ENCODE assay signal across 7 mouse cellular contexts in the genomic region with DNA sequence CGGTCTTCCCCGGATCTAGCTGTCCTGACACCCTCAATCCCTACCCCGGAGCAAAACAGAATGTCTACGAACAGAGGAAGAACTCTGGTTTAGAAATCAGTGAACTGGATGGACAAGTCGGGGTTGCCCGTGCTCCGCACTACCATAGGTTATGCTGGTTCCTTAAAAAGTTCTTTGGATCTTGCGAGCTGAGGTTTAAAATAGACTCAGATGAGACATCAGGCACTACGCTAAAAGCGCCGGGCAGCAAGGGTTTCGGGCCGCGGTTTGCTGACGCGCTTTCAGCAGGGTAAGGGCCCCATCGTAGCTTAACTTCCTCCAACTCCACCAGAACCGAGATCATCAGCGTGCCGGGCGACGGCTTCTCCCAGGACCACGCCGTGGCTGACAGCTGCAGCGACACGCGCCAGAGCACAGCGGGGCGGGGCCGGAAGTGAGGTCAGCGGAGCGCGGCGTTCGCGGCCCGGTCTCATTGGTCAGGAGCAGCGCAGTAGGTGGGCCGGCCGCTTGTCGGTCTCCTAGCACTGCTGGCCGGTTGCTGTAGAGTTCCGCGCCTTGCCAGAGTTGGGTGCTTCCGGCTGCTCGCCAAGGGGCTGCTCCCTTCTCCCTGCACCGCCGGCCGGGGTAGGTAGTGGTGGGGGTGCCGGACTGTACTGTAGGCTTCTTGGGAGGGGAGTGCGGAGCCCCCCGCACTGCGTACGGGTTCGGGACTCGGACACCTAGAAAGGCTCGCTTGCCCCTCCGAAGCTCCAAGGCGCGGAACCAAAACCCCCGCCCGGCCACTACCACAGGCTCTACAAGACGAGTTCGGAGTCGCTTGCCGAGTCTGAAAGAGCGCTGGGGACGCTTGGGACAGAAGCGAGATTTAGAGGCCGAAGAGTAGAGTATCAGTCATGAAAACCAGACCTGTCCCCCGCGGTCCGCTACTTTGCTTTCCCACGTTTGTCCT. TPM values are rescaled to one million over a fixed set of nuclear protein-coding genes. Genes with fewer than 3 reads are reported as not detected.
DNase-seq lines count a peak whose midpoint lies in the region; ATAC-seq lines count a peak whose summit lies in the region.

A gene (plus strand): TSS at position 497 of the 949 bp plus-strand sequence.

- peak within 1 kb of the TSS; percentile 95 for H3K4me2 ChIP-seq in intestine, embryonic 16.5 days (ENCODE audit: low read depth, low read length)
- H3K4me2 ChIP-seq in midbrain, embryonic 11.5 days = peak within 1 kb of the TSS; percentile 92

- ATAC-seq in intestine, embryonic 16.5 days = peak; percentile 100
- peak; percentile 99 for ATAC-seq in midbrain, embryonic 11.5 days (ENCODE audit: low FRiP score)

- WGBS in intestine, embryonic 16.5 days = under 1% methylated on average over 74 of the region's 74 CpGs
- 1% methylated on average over 73 of the region's 74 CpGs for WGBS in midbrain, embryonic 11.5 days

- intact Hi-C loops in left cerebral cortex, postnatal 36 days (cut with DNase I) = no loop called here

- H3K9me3 ChIP-seq in intestine, embryonic 16.5 days (ENCODE audit: control insufficient read depth, low read length) = no peaks in the 10 kb centered on the region
- no peaks in the 10 kb centered on the region for H3K9me3 ChIP-seq in midbrain, embryonic 11.5 days (ENCODE audit: control insufficient read depth, low read length)

- H3K27ac ChIP-seq in intestine, embryonic 16.5 days (ENCODE audit: low read length) = peak within 1 kb of the TSS; percentile 68
- peak within 1 kb of the TSS; percentile 45; the same call in 1 of the 2 replicates for H3K27ac ChIP-seq in midbrain, embryonic 11.5 days (ENCODE audit: low read depth, low read length)

- H3K27me3 ChIP-seq in intestine, embryonic 16.5 days (replicated peaks; ENCODE audit: control insufficient read depth, insufficient read depth, low read length) = peaks cover 13% of the 10 kb centered on the region
- H3K27me3 ChIP-seq in midbrain, embryonic 11.5 days (ENCODE audit: control insufficient read depth, insufficient read depth, low read length) = no peaks in the 10 kb centered on the region

- peak; percentile 98 for DNase-seq in adrenal gland, adult 2 months
- peak; percentile 88 for DNase-seq in embryo, embryonic 11.5 days (ENCODE audit: low read depth, low spot score)
- DNase-seq in gastrocnemius, postnatal 4 days (ENCODE audit: low spot score in 2 of 2) = peak; percentile 97 to 98
- peak; percentile 96 to 97 for DNase-seq in left cerebral cortex, postnatal 36 days (ENCODE audit: low spot score in 2 of 2)
- DNase-seq in midbrain, embryonic 11.5 days (ENCODE audit: low spot score, missing footprints) = peak; percentile 100
- DNase-seq in skeletal muscle tissue, adult 2 months (ENCODE audit: low read depth, low spot score) = peak; percentile 92

- H3K36me3 ChIP-seq in intestine, embryonic 16.5 days (ENCODE audit: control insufficient read depth, insufficient read depth, low read length) = no peaks in the 10 kb centered on the region
- no peaks in the 10 kb centered on the region for H3K36me3 ChIP-seq in midbrain, embryonic 11.5 days (ENCODE audit: control insufficient read depth, insufficient read depth, low read length)

- H3K9ac ChIP-seq in intestine, embryonic 16.5 days (ENCODE audit: low read depth, low read length) = peak within 1 kb of the TSS; percentile 88
- H3K9ac ChIP-seq in midbrain, embryonic 11.5 days (ENCODE audit: low read length) = peak within 1 kb of the TSS; percentile 73

- H3K4me3 ChIP-seq in intestine, embryonic 16.5 days (ENCODE audit: low read length) = peak within 1 kb of the TSS; percentile 81
- H3K4me3 ChIP-seq in midbrain, embryonic 11.5 days (ENCODE audit: low read depth, low read length) = peak within 1 kb of the TSS; percentile 78

- peaks cover 8% of the 10 kb centered on the region for H3K4me1 ChIP-seq in intestine, embryonic 16.5 days (ENCODE audit: control insufficient read depth, insufficient read depth, low read length)
- H3K4me1 ChIP-seq in midbrain, embryonic 11.5 days (ENCODE audit: control insufficient read depth, insufficient read depth, low read length) = peaks cover 5% of the 10 kb centered on the region; the same call in 1 of the 2 replicates

RNA-seq across cellular contexts. Expression of the gene that starts here (rescaled TPM):
- 1 to 10 TPM; 6.2 to 8.5 TPM for total RNA-seq in adrenal gland, adult 2 months (2021)
- polyA plus RNA-seq in adrenal gland, adult 2 months (2012; rRNA removed) = 20.7 and 26.5 TPM in 2 replicates
- total RNA-seq in gastrocnemius, postnatal 4 days (2021) = 10 to 100 TPM; 45.5 to 49.4 TPM
- 9.8 and 11.6 TPM in 2 replicates for polyA plus RNA-seq in intestine, embryonic 16.5 days (2015; fragmentation: Nextera tagmentation; extraction: Ambion mirVana)
- 10 to 100 TPM in 1 of 2 experiments, 1 to 10 TPM in 1; 9.5 to 14.2 TPM for total RNA-seq in left cerebral cortex, postnatal 36 days (2021)
- polyA plus RNA-seq in midbrain, embryonic 11.5 days (2014; fragmentation: Nextera tagmentation; extraction: Ambion mirVana) = 17.2 and 18.5 TPM in 2 replicates

Comparison
In these comparisons a context has a peak if more than half of its experiments do, and no peak if none do; other contexts are left out.
1. Peak in every context shown above with its lines: DNase-seq, ATAC-seq, H3K4me3 ChIP-seq and H3K27ac ChIP-seq.